Mouse (Mus musculus): Measurements from ENCODE around the gene Spock1.

DNA sequence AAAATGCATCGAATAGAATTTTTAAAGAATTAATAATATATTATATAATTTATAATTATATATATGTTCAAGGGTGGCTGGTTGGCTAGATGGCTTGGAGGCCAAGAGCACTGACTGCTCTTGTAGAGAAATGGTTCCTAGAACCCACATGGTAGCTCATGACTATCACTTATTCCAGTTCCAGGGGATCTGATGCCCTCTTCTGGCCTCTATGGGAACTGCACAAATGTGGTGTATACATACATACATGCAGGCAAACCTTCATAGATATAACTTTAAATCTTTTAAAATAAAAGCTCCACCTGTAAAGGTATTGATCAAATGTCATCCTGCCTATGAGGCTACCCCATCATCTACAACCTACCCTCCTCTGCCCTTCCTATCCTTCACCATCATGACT, 493.4 kb downstream of the Spock1 start:
- no peak for TF ChIP-seq GATA1 (IDR thresholded peaks at IDR 0.05; ENCODE audit: borderline replicate concordance, low read length)
- no peak for TF ChIP-seq FLI1 (IDR thresholded peaks at IDR 0.05; ENCODE audit: low read length)

Data from megakaryocyte, embryonic 14.5 days (primary cell).